Mouse (Mus musculus): Measurements from ENCODE around the gene Cab39.

- TF ChIP-seq CTCF (IDR thresholded peaks at IDR 0.05): no peak
- TF ChIP-seq EP300 (IDR thresholded peaks at IDR 0.05): no peak
Observed at GRCm38 (mm10) chr1:85751494-85751893, 41.7 kb upstream of the Cab39 start.

Data from lung, postnatal 0 days (tissue).